Mouse (Mus musculus) neural tube, embryonic 11.5 days (tissue): ENCODE data around the gene Fxyd4. TPM values are rescaled to one million over a fixed set of nuclear protein-coding genes. Genes with fewer than 3 reads are reported as not detected.

Experiments
- ATAC-seq: fragments of 200-750 bp; cut with Nextera tagmentation; 2 replicates; pipeline ENCODE4 v1.8.0; 2017; ENCODE audit warnings: moderate number of reproducible peaks, mild to moderate bottlenecking, moderate TSS enrichment, moderate library complexity; ENCODE audit not compliant: insufficient read depth, low FRiP score, low TSS enrichment
- DNase-seq: peaks from one replicate; pipeline ENCODE4 v3.0.0-alpha.2; 2015; ENCODE audit warnings: low spot score
- H3K27ac ChIP-seq: fragments of 300-500 bp; sonication (generic); 2 replicates; pipeline ENCODE4 v1.5.1; 2014; ENCODE audit warnings: low read depth, mild to moderate bottlenecking, low read length
- H3K27me3 ChIP-seq: fragments of 300-500 bp; sonication (generic); 2 replicates; pipeline ENCODE4 v1.6.1; 2014; ENCODE audit warnings: mild to moderate bottlenecking, low read length, mixed read lengths; ENCODE audit not compliant: control insufficient read depth, insufficient read depth
- H3K36me3 ChIP-seq: fragments of 300-500 bp; sonication (generic); 2 replicates; pipeline ENCODE4 v1.6.1; 2014; ENCODE audit warnings: mild to moderate bottlenecking, low read length, moderate library complexity, mixed read lengths; ENCODE audit not compliant: control insufficient read depth, insufficient read depth
- H3K4me1 ChIP-seq: fragments of 300-500 bp; sonication (generic); 2 replicates; pipeline ENCODE4 v1.6.1; 2014; ENCODE audit warnings: low read length, mixed read lengths; ENCODE audit not compliant: control insufficient read depth, insufficient read depth
- H3K4me2 ChIP-seq: fragments of 300-500 bp; sonication (generic); 2 replicates; pipeline ENCODE4 v1.6.1; 2014; ENCODE audit warnings: low read depth, mild to moderate bottlenecking, moderate library complexity
- H3K4me3 ChIP-seq: fragments of 300-500 bp; sonication (generic); 2 replicates; pipeline ENCODE4 v1.5.1; 2014; ENCODE audit warnings: low read depth, low read length
- H3K9ac ChIP-seq: fragments of 300-500 bp; sonication (generic); 2 replicates; pipeline ENCODE4 v1.6.1; 2014; ENCODE audit warnings: mild to moderate bottlenecking, low read length
- H3K9me3 ChIP-seq: fragments of 300-500 bp; sonication (generic); 2 replicates; pipeline ENCODE4 v1.6.1; 2016; ENCODE audit warnings: low read length; ENCODE audit not compliant: control insufficient read depth
- WGBS: fragments of 180-500 bp; shearing (Covaris S2); extraction: QIAGEN DNeasy Blood & Tissue Kit; methylation state at CpG from one replicate; pipeline ENCODE4 v1.1.7; 2014; 5-methylcytosine and 5-hydroxymethylcytosine counted together
- microRNA-seq: library from miRNA; unstranded; fragments of <30 nt; microRNA quantifications from one replicate; pipeline ENCODE4, GENCODE M21; 2016
- polyA plus RNA-seq: library from polyadenylated mRNA; unstranded; fragments of >200 nt; fragmentation: Nextera tagmentation; extraction: Ambion mirVana; gene quantifications from 2 replicates; pipeline ENCODE4 v1.2.1, GENCODE M21; 2014

Fxyd4 gene
- polyA plus RNA-seq, 1 experiment from 2014 or later = 1.9 TPM

DNA sequence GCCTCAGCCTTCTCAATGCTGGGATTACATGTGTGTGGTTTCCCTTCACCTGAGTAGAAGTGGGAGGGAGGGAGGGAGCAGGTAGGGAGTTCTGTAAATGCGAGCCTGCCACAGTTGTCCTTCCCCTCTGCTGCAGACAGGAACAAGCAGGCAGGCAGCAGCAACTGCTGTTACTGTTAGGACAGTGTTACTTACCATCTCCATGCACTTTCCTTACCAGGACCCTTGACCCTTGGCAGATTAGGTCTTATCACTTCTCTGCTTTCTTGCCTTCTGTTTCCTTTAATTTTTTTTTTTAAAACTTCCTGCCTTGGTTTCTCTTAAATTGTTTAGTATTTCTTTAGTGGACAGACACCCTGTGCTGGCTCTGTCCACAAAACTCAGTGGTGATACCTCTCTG lies 49.5 kb downstream of the Fxyd4 start:
- Histone ChIP-seq H3K27ac (no peak overlapping the region), H3K27me3 (no peaks in the 10 kb centered on the region), H3K36me3 (no peaks in the 10 kb centered on the region), H3K4me3 (no peak overlapping the region), H3K4me1 (no peaks in the 10 kb centered on the region), H3K9me3 (no peaks in the 10 kb centered on the region), H3K4me2 (no peak overlapping the region), H3K9ac (no peak overlapping the region)
- ATAC-seq (no peak), DNase-seq (no peak)
- 40% methylated on average over 1 of the region's 1 CpGs for WGBS

DNA sequence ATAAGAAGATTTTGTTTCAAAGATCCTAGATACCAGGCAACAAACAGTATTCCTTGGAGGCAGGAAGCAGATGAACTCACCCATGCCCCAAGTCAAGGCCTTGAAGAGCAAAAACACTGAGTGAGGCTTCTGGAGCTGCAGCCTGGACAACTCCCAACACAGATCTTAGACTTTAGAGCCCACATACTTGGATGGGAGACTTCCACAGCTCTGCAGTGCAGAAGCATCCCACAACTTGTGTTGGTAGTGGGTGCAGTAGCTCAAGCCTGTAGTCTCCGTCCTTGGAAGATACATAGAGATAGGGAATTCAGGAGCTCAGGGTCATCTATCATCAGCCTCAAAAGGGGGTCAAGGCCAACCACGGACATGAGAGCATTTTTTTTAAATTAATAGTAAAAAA lies 51.5 kb downstream of the Fxyd4 start:
- Histone ChIP-seq H3K9me3 (no peaks in the 10 kb centered on the region), H3K36me3 (no peaks in the 10 kb centered on the region), H3K27me3 (no peaks in the 10 kb centered on the region), H3K27ac (no peak overlapping the region), H3K4me2 (no peak overlapping the region), H3K4me1 (no peaks in the 10 kb centered on the region), H3K9ac (no peak overlapping the region), H3K4me3 (no peak overlapping the region)
- ATAC-seq (no peak), DNase-seq (no peak)
- 72% methylated on average over 2 of the region's 2 CpGs for WGBS

Small RNAs within 50 kb of the gene (microRNA-seq; reads per million reads assigned to microRNA genes)
- not detected for gene Gm25535

Other genes with a start within 250 kb of the Fxyd4 start
- 132 and 134 TPM in 2 replicates for gene Zfp637, start 96.5 kb downstream of the Fxyd4 start, polyA plus RNA-seq
- 9.6 and 10.8 TPM in 2 replicates for gene Zfp239, start 75.6 kb downstream of the Fxyd4 start, polyA plus RNA-seq
- 688 and 701 TPM in 2 replicates for gene Hnrnpf, start 37.4 kb downstream of the Fxyd4 start, polyA plus RNA-seq
- gene Rasgef1a, start 73.7 kb upstream of the Fxyd4 start, polyA plus RNA-seq = 0.13 and 0.14 TPM in 2 replicates
- 8.4 and 9.0 TPM in 2 replicates for gene Csgalnact2, start 201.4 kb upstream of the Fxyd4 start, polyA plus RNA-seq